Mouse (Mus musculus) kidney, embryonic 15.5 days (tissue): Measurements from ENCODE around the gene Ralgds. TPM values are rescaled to one million over a fixed set of nuclear protein-coding genes. Genes with fewer than 3 reads are reported as not detected.

Experiments
- ATAC-seq: fragments of 200-750 bp; cut with Nextera tagmentation; replicated peaks from 2 replicates; pipeline ENCODE4 v1.8.0; 2017; ENCODE audit warnings: moderate TSS enrichment; ENCODE audit not compliant: low FRiP score
- H3K27ac ChIP-seq: fragments of 300-500 bp; sonication (generic); 2 replicates; pipeline ENCODE4 v1.5.1; 2015; ENCODE audit warnings: mild to moderate bottlenecking, inconsistent platforms
- H3K27me3 ChIP-seq: fragments of 300-500 bp; sonication (generic); 2 replicates; pipeline ENCODE4 v1.6.1; 2015; ENCODE audit warnings: inconsistent platforms
- H3K36me3 ChIP-seq: fragments of 300-500 bp; sonication (generic); 2 replicates; pipeline ENCODE4 v1.6.1; 2015; ENCODE audit warnings: inconsistent platforms
- H3K4me1 ChIP-seq: fragments of 300-500 bp; sonication (generic); 2 replicates; pipeline ENCODE4 v1.6.1; 2015; ENCODE audit warnings: inconsistent platforms
- H3K4me2 ChIP-seq: fragments of 300-500 bp; sonication (generic); 2 replicates; pipeline ENCODE4 v1.6.1; 2015; ENCODE audit warnings: moderate library complexity, mild to moderate bottlenecking, inconsistent platforms
- H3K4me3 ChIP-seq: fragments of 300-500 bp; sonication (generic); replicated peaks from 2 replicates; pipeline ENCODE4 v1.5.1; 2015; ENCODE audit warnings: mild to moderate bottlenecking, inconsistent platforms
- H3K9ac ChIP-seq: fragments of 300-500 bp; sonication (generic); 2 replicates; pipeline ENCODE4 v1.6.1; 2015; ENCODE audit warnings: mild to moderate bottlenecking, inconsistent platforms
- H3K9me3 ChIP-seq: fragments of 300-500 bp; sonication (generic); replicated peaks from 2 replicates; pipeline ENCODE4 v1.6.1; 2016; ENCODE audit warnings: inconsistent platforms
- WGBS: fragments of 180-500 bp; shearing (Covaris S2); methylation state at CpG from one replicate; pipeline ENCODE4 v1.1.7; 2015; ENCODE audit warnings: mixed read lengths; 5-methylcytosine and 5-hydroxymethylcytosine counted together
- polyA plus RNA-seq: library from polyadenylated mRNA; unstranded; fragments of >200 nt; fragmentation: Nextera tagmentation; extraction: Ambion mirVana; gene quantifications from 2 replicates; pipeline ENCODE4 v1.2.1, GENCODE M21; 2015

Gene Ralgds
- polyA plus RNA-seq, 1 experiment from 2014 or later = 30.5 TPM

- peak overlapping the region; percentile 80 for H3K4me3 ChIP-seq
- WGBS = under 1% methylated on average over 56 of the region's 56 CpGs
- peaks cover 11% of the 10 kb centered on the region; the same call in 1 of the 2 replicates for H3K27me3 ChIP-seq
- H3K9ac ChIP-seq = peak overlapping the region; percentile 71
- H3K4me2 ChIP-seq = peak overlapping the region; percentile 72
- ATAC-seq = peak; percentile 94
- H3K9me3 ChIP-seq = no peaks in the 10 kb centered on the region
- H3K36me3 ChIP-seq = peaks cover 34% of the 10 kb centered on the region
- H3K27ac ChIP-seq = peak overlapping the region; percentile 97
- H3K4me1 ChIP-seq = peaks cover 24% of the 10 kb centered on the region
Observed at GRCm38 (mm10) chr2:28582647-28583353, 69.9 kb downstream of the Ralgds start.

GRCm38 (mm10) chr2:28583651-28584050, 70.7 kb downstream of the Ralgds start, which contains the start of gene Gtf3c5:
TSS of gene Gtf3c5 (minus strand) at chr2:28583751.
- Histone ChIP-seq H3K36me3 (peaks cover 26% of the 10 kb centered on the region), H3K27ac (peak within 1 kb of the TSS; percentile 97)
- no peak for ATAC-seq

GRCm38 (mm10) chr2:28585043-28585571, 72.2 kb downstream of the Ralgds start:
- 18% methylated on average over 6 of the region's 6 CpGs for WGBS
- Histone ChIP-seq H3K9me3 (no peaks in the 10 kb centered on the region), H3K9ac (no peak overlapping the region), H3K27ac (no peak overlapping the region), H3K36me3 (peaks cover 11% of the 10 kb centered on the region), H3K4me3 (no peak overlapping the region), H3K27me3 (peaks cover 11% of the 10 kb centered on the region; the same call in 1 of the 2 replicates), H3K4me2 (no peak overlapping the region), H3K4me1 (peaks cover 24% of the 10 kb centered on the region)
- no peak for ATAC-seq

More at GRCm38 (mm10) chr2:28583651-28584050, 70.7 kb downstream of the Ralgds start, which contains the start of gene Gtf3c5:
- 76% methylated on average over 9 of the region's 9 CpGs for WGBS
- Histone ChIP-seq H3K9me3 (no peaks in the 10 kb centered on the region), H3K4me3 (peak within 1 kb of the TSS; percentile 80), H3K4me2 (peak within 1 kb of the TSS; percentile 72), H3K4me1 (peaks cover 24% of the 10 kb centered on the region), H3K9ac (peak within 1 kb of the TSS; percentile 71), H3K27me3 (peaks cover 11% of the 10 kb centered on the region; the same call in 1 of the 2 replicates)

GRCm38 (mm10) chr2:28585730-28586129, 72.8 kb downstream of the Ralgds start:
- Histone ChIP-seq H3K36me3 (peaks cover 5% of the 10 kb centered on the region), H3K27me3 (peaks cover 11% of the 10 kb centered on the region; the same call in 1 of the 2 replicates), H3K9me3 (no peaks in the 10 kb centered on the region), H3K4me1 (peaks cover 24% of the 10 kb centered on the region), H3K4me2 (no peak overlapping the region), H3K4me3 (no peak overlapping the region), H3K9ac (no peak overlapping the region), H3K27ac (no peak overlapping the region)
- 38% methylated on average over 2 of the region's 2 CpGs for WGBS
- no peak for ATAC-seq

GRCm38 (mm10) chr2:28588574-28588973, 75.6 kb downstream of the Ralgds start:
- H3K9me3 ChIP-seq = no peaks in the 10 kb centered on the region
- H3K27ac ChIP-seq = no peak overlapping the region
- H3K9ac ChIP-seq = no peak overlapping the region
- no peaks in the 10 kb centered on the region for H3K36me3 ChIP-seq
- no peak overlapping the region for H3K4me2 ChIP-seq
- H3K4me1 ChIP-seq = peaks cover 6% of the 10 kb centered on the region
- H3K4me3 ChIP-seq = no peak overlapping the region
- H3K27me3 ChIP-seq = peaks cover 17% of the 10 kb centered on the region; the same call in 1 of the 2 replicates
- ATAC-seq = no peak
- 37% methylated on average over 1 of the region's 1 CpGs for WGBS

GRCm38 (mm10) chr2:28591479-28591878, 78.6 kb downstream of the Ralgds start:
- Histone ChIP-seq H3K4me1 (peaks cover 4% of the 10 kb centered on the region), H3K27me3 (peaks cover 14% of the 10 kb centered on the region; the same call in 1 of the 2 replicates), H3K9ac (no peak overlapping the region), H3K4me3 (no peak overlapping the region), H3K36me3 (no peaks in the 10 kb centered on the region), H3K27ac (no peak overlapping the region), H3K9me3 (no peaks in the 10 kb centered on the region), H3K4me2 (no peak overlapping the region)
- 65% methylated on average over 2 of the region's 2 CpGs for WGBS
- ATAC-seq = no peak

- peak overlapping the region; percentile 43 for H3K4me2 ChIP-seq
Observed at GRCm38 (mm10) chr2:28592809-28593208, 79.9 kb downstream of the Ralgds start.

GRCm38 (mm10) chr2:28596021-28596420, 83.1 kb downstream of the Ralgds start:
- H3K9ac ChIP-seq = no peak overlapping the region
- no peak overlapping the region for H3K4me2 ChIP-seq
- H3K4me3 ChIP-seq = no peak overlapping the region
- no peaks in the 10 kb centered on the region for H3K36me3 ChIP-seq
- H3K4me1 ChIP-seq = peaks cover 21% of the 10 kb centered on the region
- no peaks in the 10 kb centered on the region for H3K9me3 ChIP-seq
- H3K27ac ChIP-seq = no peak overlapping the region
- 77% methylated on average over 7 of the region's 7 CpGs for WGBS
- no peak for ATAC-seq
- peaks cover 8% of the 10 kb centered on the region; the same call in 1 of the 2 replicates for H3K27me3 ChIP-seq

More at GRCm38 (mm10) chr2:28592809-28593208, 79.9 kb downstream of the Ralgds start:
- H3K4me3 ChIP-seq = peak overlapping the region; percentile 15; the same call in 1 of the 2 replicates
- no peak overlapping the region for H3K9ac ChIP-seq
- no peak overlapping the region for H3K27ac ChIP-seq
- H3K27me3 ChIP-seq = peaks cover 8% of the 10 kb centered on the region; the same call in 1 of the 2 replicates
- ATAC-seq = no peak
- H3K36me3 ChIP-seq = no peaks in the 10 kb centered on the region
- H3K4me1 ChIP-seq = peaks cover 5% of the 10 kb centered on the region
- H3K9me3 ChIP-seq = no peaks in the 10 kb centered on the region
- 8% methylated on average over 15 of the region's 15 CpGs for WGBS

- no peak overlapping the region for H3K27ac ChIP-seq
- peaks cover 25% of the 10 kb centered on the region for H3K4me1 ChIP-seq
- no peaks in the 10 kb centered on the region for H3K36me3 ChIP-seq
- no peak overlapping the region for H3K9ac ChIP-seq
- peaks cover 8% of the 10 kb centered on the region; the same call in 1 of the 2 replicates for H3K27me3 ChIP-seq
- H3K9me3 ChIP-seq = no peaks in the 10 kb centered on the region
- ATAC-seq = no peak
- no peak overlapping the region for H3K4me3 ChIP-seq
- 90% methylated on average over 7 of the region's 7 CpGs for WGBS
- H3K4me2 ChIP-seq = no peak overlapping the region
Observed at GRCm38 (mm10) chr2:28596998-28597397, 84.1 kb downstream of the Ralgds start.

GRCm38 (mm10) chr2:28597733-28598547, 85.0 kb downstream of the Ralgds start:
- Histone ChIP-seq H3K4me1 (peaks cover 28% of the 10 kb centered on the region), H3K9me3 (no peaks in the 10 kb centered on the region), H3K27ac (no peak overlapping the region; the same call in 1 of the 2 replicates), H3K27me3 (peaks cover 8% of the 10 kb centered on the region; the same call in 1 of the 2 replicates), H3K4me3 (no peak overlapping the region), H3K4me2 (no peak overlapping the region), H3K9ac (no peak overlapping the region), H3K36me3 (no peaks in the 10 kb centered on the region)
- 74% methylated on average over 7 of the region's 7 CpGs for WGBS
- ATAC-seq = peak; percentile 61; the same call in 1 of the 2 replicates

GRCm38 (mm10) chr2:28598692-28599568, 86.0 kb downstream of the Ralgds start:
- Histone ChIP-seq H3K4me2 (no peak overlapping the region), H3K9ac (no peak overlapping the region), H3K4me1 (peaks cover 25% of the 10 kb centered on the region), H3K27ac (no peak overlapping the region; the same call in 1 of the 2 replicates), H3K27me3 (no peaks in the 10 kb centered on the region; the same call in 1 of the 2 replicates), H3K9me3 (no peaks in the 10 kb centered on the region), H3K36me3 (no peaks in the 10 kb centered on the region), H3K4me3 (no peak overlapping the region)
- WGBS = 46% methylated on average over 12 of the region's 12 CpGs
- no peak for ATAC-seq
